Mouse (Mus musculus): ENCODE results near the gene Mypop. TPM values are rescaled to one million over a fixed set of nuclear protein-coding genes. Genes with fewer than 3 reads are reported as not detected.
A peak's percentile ranks its signal among the peaks of the same experiment; 100 is the strongest.

The Mypop gene
- polyA plus RNA-seq (2015; fragmentation: Nextera tagmentation; extraction: Ambion mirVana), result 1.8 and 1.9 TPM in 2 replicates

DNA sequence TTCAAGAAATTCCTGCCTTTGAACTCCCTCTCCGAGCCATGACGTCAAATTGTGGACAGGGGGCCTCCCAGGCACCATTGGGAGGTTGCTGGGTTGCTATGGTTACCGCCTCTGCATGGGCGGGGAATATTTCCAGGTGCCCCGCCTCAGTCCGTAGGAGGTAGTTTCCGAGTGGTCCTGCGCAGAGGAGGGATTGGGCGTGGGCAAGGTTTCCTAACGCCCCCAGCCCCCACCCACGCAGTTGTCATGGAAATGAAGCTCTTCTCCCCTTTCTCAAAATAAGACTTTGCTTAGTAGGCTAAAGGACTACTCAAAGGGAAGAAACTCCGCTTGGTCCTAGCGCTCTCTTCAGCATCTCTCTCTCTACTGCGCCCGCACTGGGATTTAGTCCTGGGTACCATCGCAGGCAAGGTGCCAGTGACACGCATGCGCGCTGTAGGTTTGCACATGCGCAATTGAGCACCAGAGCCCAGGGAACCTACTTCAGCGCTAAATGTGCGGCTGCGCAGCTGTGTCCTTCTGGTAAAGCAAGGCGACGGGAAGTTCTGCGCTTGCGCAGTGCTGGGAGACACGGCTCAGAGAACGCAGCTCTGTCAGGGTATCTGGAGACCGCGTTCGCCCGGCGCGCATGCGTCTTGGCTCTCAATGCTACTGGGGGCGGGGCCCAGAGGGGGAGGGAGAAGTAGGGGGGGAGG, at the start of gene Mypop:
TSS of gene Mypop (plus strand) at position 645 of the 695 bp plus-strand sequence.
- peaks cover 17% of the 10 kb centered on the region; the same call in 1 of the 2 replicates for H3K36me3 ChIP-seq
- H3K27me3 ChIP-seq (replicated peaks), result peaks cover 56% of the 10 kb centered on the region
- under 1% methylated on average over 37 of the region's 37 CpGs for WGBS
- H3K27ac ChIP-seq (replicated peaks), result peak within 1 kb of the TSS; percentile 82
- peak within 1 kb of the TSS; percentile 58 for H3K4me3 ChIP-seq
- peaks cover 22% of the 10 kb centered on the region for H3K4me1 ChIP-seq
- peak within 1 kb of the TSS; percentile 81 for H3K9ac ChIP-seq
- peak; percentile 85 for ATAC-seq (ENCODE audit: extremely low read depth, insufficient number of reproducible peaks, low FRiP score, low TSS enrichment)
- peak within 1 kb of the TSS; percentile 84 for H3K4me2 ChIP-seq
- H3K9me3 ChIP-seq, result no peaks in the 10 kb centered on the region

DNA sequence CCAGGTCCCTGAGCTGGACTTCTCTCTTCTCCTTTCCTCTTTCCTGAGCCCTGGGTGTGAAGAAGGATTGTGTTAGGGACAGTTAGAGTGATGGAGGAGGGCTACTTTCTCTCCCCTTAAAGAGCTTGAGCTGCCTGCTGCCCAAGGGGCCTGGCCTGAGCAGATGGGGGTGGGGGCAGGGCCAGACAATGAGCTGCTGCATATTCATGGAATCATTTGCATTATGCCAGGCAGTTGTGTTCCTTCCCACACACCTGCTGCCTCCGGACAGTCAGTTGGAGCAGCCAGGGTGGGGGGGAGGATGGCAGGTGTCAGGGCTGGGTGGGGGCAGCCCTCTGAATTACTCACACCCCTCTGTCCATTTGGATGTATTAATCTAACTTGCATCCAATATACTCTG, 48.7 kb upstream of the Mypop start:
- WGBS, result 26% methylated on average over 1 of the region's 1 CpGs
- no peaks in the 10 kb centered on the region for H3K36me3 ChIP-seq

GRCm38 (mm10) chr7:18942815-18943214, 48.2 kb upstream of the Mypop start:
- 49% methylated on average over 9 of the region's 9 CpGs for WGBS
- Histone ChIP-seq H3K27me3 (replicated peaks) (peaks cover 9% of the 10 kb centered on the region; the same call in 1 of the 2 replicates), H3K4me3 (no peak overlapping the region), H3K4me2 (no peak overlapping the region), H3K9me3 (no peaks in the 10 kb centered on the region), H3K4me1 (no peaks in the 10 kb centered on the region), H3K9ac (no peak overlapping the region), H3K36me3 (no peaks in the 10 kb centered on the region), H3K27ac (replicated peaks) (no peak overlapping the region)
- ATAC-seq (ENCODE audit: extremely low read depth, insufficient number of reproducible peaks, low FRiP score, low TSS enrichment), result no peak

More for the DNA sequence above, 48.7 kb upstream of the Mypop start:
- Histone ChIP-seq H3K27ac (replicated peaks) (no peak overlapping the region), H3K4me1 (no peaks in the 10 kb centered on the region), H3K4me3 (no peak overlapping the region), H3K4me2 (no peak overlapping the region), H3K9me3 (no peaks in the 10 kb centered on the region), H3K9ac (no peak overlapping the region), H3K27me3 (replicated peaks) (peaks cover 9% of the 10 kb centered on the region; the same call in 1 of the 2 replicates)
- no peak for ATAC-seq (ENCODE audit: extremely low read depth, insufficient number of reproducible peaks, low FRiP score, low TSS enrichment)

DNA sequence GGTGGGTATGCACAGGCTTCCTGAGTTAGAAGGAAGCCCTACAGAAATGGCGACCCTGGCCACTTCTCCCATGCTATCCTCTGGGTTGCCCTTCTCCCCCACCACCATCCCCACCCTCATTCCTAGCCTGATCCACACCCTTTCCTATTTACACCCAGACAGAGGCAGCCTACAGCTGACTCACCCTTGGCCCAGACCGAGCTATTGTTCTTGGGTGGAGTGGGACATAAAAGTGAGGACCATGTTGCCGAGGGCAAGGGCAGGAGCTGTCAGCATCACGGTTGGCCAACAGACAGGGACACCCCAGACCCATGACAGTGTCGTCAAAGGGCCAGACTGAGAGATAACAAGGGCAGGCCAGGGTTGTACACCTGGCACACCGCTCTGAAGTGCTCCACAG, 42.9 kb upstream of the Mypop start:
- H3K9ac ChIP-seq, result no peak overlapping the region
- WGBS, result 44% methylated on average over 6 of the region's 6 CpGs
- H3K4me2 ChIP-seq, result no peak overlapping the region
- ATAC-seq (ENCODE audit: extremely low read depth, insufficient number of reproducible peaks, low FRiP score, low TSS enrichment), result no peak
- peaks cover 30% of the 10 kb centered on the region for H3K27me3 ChIP-seq (replicated peaks)
- no peaks in the 10 kb centered on the region for H3K36me3 ChIP-seq
- H3K4me1 ChIP-seq, result peaks cover 10% of the 10 kb centered on the region; the same call in 1 of the 2 replicates
- H3K9me3 ChIP-seq, result no peaks in the 10 kb centered on the region
- no peak overlapping the region; the same call in 1 of the 2 replicates for H3K27ac ChIP-seq (replicated peaks)
- H3K4me3 ChIP-seq, result no peak overlapping the region

DNA sequence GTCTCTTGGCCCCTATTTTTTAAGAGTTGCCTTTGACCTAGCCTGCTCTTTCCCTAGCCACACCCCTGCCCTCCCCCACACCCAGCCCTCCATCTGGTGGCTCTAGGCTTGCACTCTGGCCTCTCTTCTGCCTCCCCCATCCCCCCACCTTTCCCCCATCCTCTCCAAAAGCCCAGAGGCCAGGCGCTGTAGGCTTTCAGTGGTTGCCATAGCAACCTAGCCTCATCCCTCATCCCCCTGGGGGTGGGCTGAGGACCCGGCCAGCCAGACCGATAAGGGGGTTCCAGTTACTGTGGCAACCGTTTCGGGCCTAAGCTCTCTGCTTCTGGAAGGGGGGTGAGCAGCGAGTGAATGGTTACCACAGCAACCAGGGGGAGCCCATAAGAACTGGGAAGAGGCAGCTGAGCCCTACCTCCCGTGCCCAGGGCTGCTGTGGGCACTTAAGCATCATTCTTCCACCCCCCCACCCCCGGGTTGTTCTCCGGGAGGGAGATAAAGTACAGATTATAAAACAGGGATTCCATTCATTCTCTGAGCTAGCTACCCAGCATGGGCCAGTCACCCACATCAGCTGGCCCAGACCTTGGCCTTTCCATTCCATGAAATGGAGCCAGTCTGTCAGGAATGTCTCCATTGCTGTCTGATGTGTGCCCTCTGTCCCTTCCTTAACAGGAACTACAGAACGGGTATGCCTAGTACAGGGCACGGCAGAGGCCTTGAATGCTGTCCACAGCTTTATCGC, 41.1 kb upstream of the Mypop start:
- no peak for ATAC-seq (ENCODE audit: extremely low read depth, insufficient number of reproducible peaks, low FRiP score, low TSS enrichment)
- WGBS, result 29% methylated on average over 12 of the region's 12 CpGs
- no peak overlapping the region for H3K9ac ChIP-seq
- no peaks in the 10 kb centered on the region for H3K9me3 ChIP-seq
- H3K27me3 ChIP-seq (replicated peaks), result peaks cover 23% of the 10 kb centered on the region
- H3K4me3 ChIP-seq, result no peak overlapping the region
- H3K36me3 ChIP-seq, result no peaks in the 10 kb centered on the region
- no peak overlapping the region for H3K4me2 ChIP-seq
- H3K4me1 ChIP-seq, result peaks cover 10% of the 10 kb centered on the region; the same call in 1 of the 2 replicates
- H3K27ac ChIP-seq (replicated peaks), result no peak overlapping the region

- Histone ChIP-seq H3K4me2 (no peak overlapping the region), H3K27ac (replicated peaks) (no peak overlapping the region), H3K4me3 (no peak overlapping the region), H3K36me3 (no peaks in the 10 kb centered on the region), H3K9ac (no peak overlapping the region), H3K27me3 (replicated peaks) (peaks cover 25% of the 10 kb centered on the region), H3K4me1 (peaks cover 10% of the 10 kb centered on the region; the same call in 1 of the 2 replicates), H3K9me3 (no peaks in the 10 kb centered on the region)
- 24% methylated on average over 18 of the region's 18 CpGs for WGBS
- ATAC-seq (ENCODE audit: extremely low read depth, insufficient number of reproducible peaks, low FRiP score, low TSS enrichment), result no peak
Measured at GRCm38 (mm10) chr7:18950523-18951315, 40.3 kb upstream of the Mypop start.

DNA sequence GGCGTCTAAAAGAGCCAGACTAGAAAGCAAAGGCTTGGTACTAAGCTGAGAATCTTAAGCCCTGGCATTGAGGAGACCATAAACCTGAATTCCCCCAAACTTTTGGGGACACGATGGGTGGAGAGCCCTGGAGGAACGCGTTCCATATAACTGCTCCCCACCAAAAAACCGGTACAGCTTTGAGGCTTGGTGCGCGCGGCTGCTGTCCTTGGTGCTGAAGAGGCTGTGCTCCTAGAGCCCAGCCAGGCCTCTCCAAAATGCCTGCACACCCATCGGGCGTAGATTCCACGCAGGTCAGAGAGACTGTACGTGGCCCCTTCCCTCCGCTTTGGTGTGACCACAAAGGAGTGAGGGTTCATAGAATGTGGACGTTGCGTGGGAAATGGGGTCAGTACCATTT, 39.6 kb upstream of the Mypop start:
- no peak for ATAC-seq (ENCODE audit: extremely low read depth, insufficient number of reproducible peaks, low FRiP score, low TSS enrichment)
- H3K4me2 ChIP-seq, result no peak overlapping the region
- peaks cover 10% of the 10 kb centered on the region; the same call in 1 of the 2 replicates for H3K4me1 ChIP-seq
- H3K9ac ChIP-seq, result no peak overlapping the region
- 15% methylated on average over 15 of the region's 15 CpGs for WGBS
- peaks cover 32% of the 10 kb centered on the region for H3K27me3 ChIP-seq (replicated peaks)
- no peak overlapping the region for H3K27ac ChIP-seq (replicated peaks)
- H3K4me3 ChIP-seq, result no peak overlapping the region
- no peaks in the 10 kb centered on the region for H3K36me3 ChIP-seq
- no peaks in the 10 kb centered on the region for H3K9me3 ChIP-seq

GRCm38 (mm10) chr7:18957569-18958383, 33.3 kb upstream of the Mypop start:
- Histone ChIP-seq H3K4me1 (peaks cover 31% of the 10 kb centered on the region), H3K27me3 (replicated peaks) (peaks cover 74% of the 10 kb centered on the region), H3K4me3 (peak overlapping the region; percentile 62), H3K4me2 (peak overlapping the region; percentile 90), H3K36me3 (no peaks in the 10 kb centered on the region), H3K9ac (peak overlapping the region; percentile 81), H3K9me3 (no peaks in the 10 kb centered on the region), H3K27ac (replicated peaks) (peak overlapping the region; percentile 66)
- peak; percentile 37; the same call in 1 of the 2 replicates for ATAC-seq (ENCODE audit: extremely low read depth, insufficient number of reproducible peaks, low FRiP score, low TSS enrichment)
- under 1% methylated on average over 102 of the region's 107 CpGs for WGBS

GRCm38 (mm10) chr7:18958384-18958766, 32.7 kb upstream of the Mypop start:
- Histone ChIP-seq H3K4me2 (peak overlapping the region; percentile 90), H3K36me3 (no peaks in the 10 kb centered on the region), H3K4me3 (peak overlapping the region; percentile 62), H3K9me3 (no peaks in the 10 kb centered on the region), H3K9ac (peak overlapping the region; percentile 81), H3K4me1 (peaks cover 37% of the 10 kb centered on the region), H3K27ac (replicated peaks) (peak overlapping the region; percentile 66), H3K27me3 (replicated peaks) (peaks cover 80% of the 10 kb centered on the region)
- WGBS, result under 1% methylated on average over 21 of the region's 21 CpGs
- no peak for ATAC-seq (ENCODE audit: extremely low read depth, insufficient number of reproducible peaks, low FRiP score, low TSS enrichment)

- Histone ChIP-seq H3K4me1 (peaks cover 41% of the 10 kb centered on the region), H3K27ac (replicated peaks) (peak overlapping the region; percentile 66; the same call in 1 of the 2 replicates), H3K4me3 (0 out of 2 replicates have a peak overlapping the region, but pooled peaks have one; percentile 62), H3K36me3 (no peaks in the 10 kb centered on the region), H3K27me3 (replicated peaks) (peaks cover 90% of the 10 kb centered on the region), H3K4me2 (peak overlapping the region; percentile 90; the same call in 1 of the 2 replicates), H3K9ac (no peak overlapping the region), H3K9me3 (no peaks in the 10 kb centered on the region)
- 35% methylated on average over 8 of the region's 8 CpGs for WGBS
- ATAC-seq (ENCODE audit: extremely low read depth, insufficient number of reproducible peaks, low FRiP score, low TSS enrichment), result no peak
Measured at GRCm38 (mm10) chr7:18959446-18959845, 31.6 kb upstream of the Mypop start.

All from heart, embryonic 13.5 days (tissue).